Mouse (Mus musculus) heart, embryonic 16.5 days (tissue): ENCODE data around the gene Sacs. TPM values are rescaled to one million over a fixed set of nuclear protein-coding genes. Genes with fewer than 3 reads are reported as not detected.

Experiments used
- ATAC-seq: fragments of 200-750 bp; cut with Nextera tagmentation; replicated peaks from 2 replicates; pipeline ENCODE4 v1.8.0; 2017; ENCODE audit warnings: moderate number of reproducible peaks; ENCODE audit not compliant: insufficient read depth, low FRiP score; ENCODE audit errors: extremely low read depth
- H3K27ac ChIP-seq: fragments of 300-500 bp; sonication (generic); 2 replicates; pipeline ENCODE4 v1.5.1; 2014; ENCODE audit warnings: mild to moderate bottlenecking, low read length, control low read depth, moderate library complexity
- H3K27me3 ChIP-seq: fragments of 300-500 bp; sonication (generic); 2 replicates; pipeline ENCODE4 v1.6.1; 2014; ENCODE audit warnings: low read length, mixed read lengths; ENCODE audit not compliant: control insufficient read depth, insufficient read depth
- H3K36me3 ChIP-seq: fragments of 300-500 bp; sonication (generic); 2 replicates; pipeline ENCODE4 v1.6.1; 2014; ENCODE audit not compliant: control insufficient read depth, insufficient read depth
- H3K4me1 ChIP-seq: fragments of 300-500 bp; sonication (generic); 2 replicates; pipeline ENCODE4 v1.6.1; 2014; ENCODE audit warnings: low read length, mixed read lengths; ENCODE audit not compliant: control insufficient read depth, insufficient read depth
- H3K4me2 ChIP-seq: fragments of 300-500 bp; sonication (generic); 2 replicates; pipeline ENCODE4 v1.6.1; 2014; ENCODE audit warnings: low read depth, mild to moderate bottlenecking, control low read depth, low read length
- H3K4me3 ChIP-seq: fragments of 300-500 bp; sonication (generic); 2 replicates; pipeline ENCODE4 v1.5.1; 2014; ENCODE audit warnings: mild to moderate bottlenecking, control low read depth, low read length
- H3K9ac ChIP-seq: fragments of 300-500 bp; sonication (generic); 2 replicates; pipeline ENCODE4 v1.6.1; 2014; ENCODE audit warnings: low read length, control low read depth
- H3K9me3 ChIP-seq: fragments of 300-500 bp; sonication (generic); replicated peaks from 2 replicates; pipeline ENCODE4 v1.6.1; 2016; ENCODE audit warnings: low read length; ENCODE audit not compliant: control insufficient read depth
- WGBS: fragments of 180-500 bp; shearing (Covaris S2); extraction: QIAGEN DNeasy Blood & Tissue Kit; methylation state at CpG from one replicate; pipeline ENCODE4 v1.1.7; 2014; 5-methylcytosine and 5-hydroxymethylcytosine counted together
- polyA plus RNA-seq: library from polyadenylated mRNA; unstranded; fragments of >200 nt; fragmentation: Nextera tagmentation; extraction: Ambion mirVana; gene quantifications from 2 replicates; pipeline ENCODE4 v1.2.1, GENCODE M21; 2015

Gene Sacs
- polyA plus RNA-seq, 1 experiment from 2014 or later = 3.6 TPM

GRCm38 (mm10) chr14:61238751-61239150 is 100.5 kb downstream of the Sacs start:
- no peaks in the 10 kb centered on the region for H3K9me3 ChIP-seq
- peaks cover 14% of the 10 kb centered on the region for H3K4me1 ChIP-seq
- no peak overlapping the region for H3K4me3 ChIP-seq
- H3K9ac ChIP-seq = no peak overlapping the region
- 0 out of 2 replicates have a peak, but pooled peaks cover 4% of the 10 kb centered on the region for H3K36me3 ChIP-seq
- H3K27ac ChIP-seq = no peak overlapping the region
- ATAC-seq = no peak
- 39% methylated on average over 9 of the region's 9 CpGs for WGBS
- no peaks in the 10 kb centered on the region for H3K27me3 ChIP-seq
- no peak overlapping the region for H3K4me2 ChIP-seq

DNA sequence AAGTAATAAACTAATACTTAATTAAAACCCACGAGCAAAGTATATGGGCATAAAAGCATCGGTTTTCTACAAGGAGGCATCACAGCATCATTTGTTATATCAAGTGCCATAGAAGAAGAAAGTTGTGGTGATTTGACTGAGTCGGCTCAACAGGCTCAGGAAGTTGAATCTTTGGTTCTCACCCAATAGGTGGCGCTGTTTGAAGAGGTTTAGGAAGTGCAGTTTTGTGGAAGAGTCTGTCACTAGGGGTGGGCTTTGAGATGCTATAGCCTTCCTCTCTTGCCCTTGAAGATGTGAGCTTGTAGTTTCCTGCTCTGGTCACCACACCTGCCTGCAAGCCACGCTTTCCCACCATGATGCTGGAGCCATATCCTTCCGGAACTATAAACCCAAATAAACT is 104.4 kb downstream of the Sacs start:
- ATAC-seq = no peak
- WGBS = 35% methylated on average over 6 of the region's 6 CpGs
- no peak overlapping the region for H3K4me2 ChIP-seq
- no peak overlapping the region for H3K4me3 ChIP-seq
- no peak overlapping the region for H3K9ac ChIP-seq
- 0 out of 2 replicates have a peak, but pooled peaks cover 4% of the 10 kb centered on the region for H3K4me1 ChIP-seq
- peaks cover 6% of the 10 kb centered on the region for H3K9me3 ChIP-seq
- 0 out of 2 replicates have a peak, but pooled peaks cover 4% of the 10 kb centered on the region for H3K36me3 ChIP-seq
- H3K27me3 ChIP-seq = no peaks in the 10 kb centered on the region
- H3K27ac ChIP-seq = no peak overlapping the region

- no peaks in the 10 kb centered on the region for H3K27me3 ChIP-seq
- ATAC-seq = no peak
- H3K4me1 ChIP-seq = no peaks in the 10 kb centered on the region
- H3K36me3 ChIP-seq = peaks cover 12% of the 10 kb centered on the region
- no peak overlapping the region for H3K27ac ChIP-seq
- no peak overlapping the region for H3K4me2 ChIP-seq
- 37% methylated on average over 3 of the region's 3 CpGs for WGBS
- H3K9ac ChIP-seq = no peak overlapping the region
- H3K4me3 ChIP-seq = no peak overlapping the region
- H3K9me3 ChIP-seq = peaks cover 16% of the 10 kb centered on the region
These were observed 108.2 kb downstream of the Sacs start for GRCm38 (mm10) chr14:61246444-61246843.

GRCm38 (mm10) chr14:61252596-61253388 is 114.5 kb downstream of the Sacs start:
- Histone ChIP-seq H3K9ac (no peak overlapping the region), H3K4me3 (no peak overlapping the region), H3K36me3 (peaks cover 15% of the 10 kb centered on the region), H3K9me3 (peaks cover 14% of the 10 kb centered on the region), H3K4me1 (peaks cover 10% of the 10 kb centered on the region), H3K27me3 (no peaks in the 10 kb centered on the region), H3K4me2 (peak overlapping the region; percentile 36), H3K27ac (peak overlapping the region; percentile 74)
- WGBS = 45% methylated on average over 15 of the region's 15 CpGs
- ATAC-seq = peak; percentile 86

- Histone ChIP-seq H3K27ac (peak within 1 kb of the TSS; percentile 93), H3K9ac (peak within 1 kb of the TSS; percentile 66), H3K4me1 (peaks cover 9% of the 10 kb centered on the region), H3K27me3 (no peaks in the 10 kb centered on the region), H3K9me3 (peaks cover 6% of the 10 kb centered on the region; the same call in 1 of the 2 replicates), H3K4me3 (peak within 1 kb of the TSS; percentile 47), H3K4me2 (peak within 1 kb of the TSS; percentile 65), H3K36me3 (0 out of 2 replicates have a peak, but pooled peaks cover 4% of the 10 kb centered on the region)
- WGBS = 29% methylated on average over 11 of the region's 11 CpGs
- peak; percentile 91 for ATAC-seq
These were observed 120.1 kb downstream of the Sacs start, which contains the start of gene Sgcg for GRCm38 (mm10) chr14:61258352-61258751. TSS of gene Sgcg (minus strand) at chr14:61258490.

GRCm38 (mm10) chr14:61259084-61259483 is 120.8 kb downstream of the Sacs start:
- H3K9me3 ChIP-seq = peaks cover 6% of the 10 kb centered on the region; the same call in 1 of the 2 replicates
- no peak overlapping the region for H3K9ac ChIP-seq
- H3K4me1 ChIP-seq = peaks cover 5% of the 10 kb centered on the region; the same call in 1 of the 2 replicates
- no peak for ATAC-seq
- no peak overlapping the region for H3K4me2 ChIP-seq
- 0 out of 2 replicates have a peak, but pooled peaks cover 4% of the 10 kb centered on the region for H3K36me3 ChIP-seq
- no peaks in the 10 kb centered on the region for H3K27me3 ChIP-seq
- peak overlapping the region; percentile 5; the same call in 1 of the 2 replicates for H3K27ac ChIP-seq
- no peak overlapping the region for H3K4me3 ChIP-seq
- 26% methylated on average over 3 of the region's 3 CpGs for WGBS

- peaks cover 3% of the 10 kb centered on the region; the same call in 1 of the 2 replicates for H3K27me3 ChIP-seq
- no peak overlapping the region for H3K4me3 ChIP-seq
- no peak overlapping the region for H3K9ac ChIP-seq
- H3K9me3 ChIP-seq = peaks cover 5% of the 10 kb centered on the region; the same call in 1 of the 2 replicates
- H3K27ac ChIP-seq = peak overlapping the region; percentile 10
- peaks cover 8% of the 10 kb centered on the region for H3K4me1 ChIP-seq
- ATAC-seq = no peak
- H3K36me3 ChIP-seq = no peaks in the 10 kb centered on the region
- WGBS = 42% methylated on average over 5 of the region's 5 CpGs
- no peak overlapping the region for H3K4me2 ChIP-seq
These were observed 129.7 kb downstream of the Sacs start for GRCm38 (mm10) chr14:61267908-61268475.

GRCm38 (mm10) chr14:61274414-61275198 is 136.3 kb downstream of the Sacs start:
- H3K4me2 ChIP-seq = peak overlapping the region; percentile 62
- H3K4me3 ChIP-seq = peak overlapping the region; percentile 41
- peak; percentile 61 for ATAC-seq
- peaks cover 5% of the 10 kb centered on the region; the same call in 1 of the 2 replicates for H3K4me1 ChIP-seq
- 7% methylated on average over 38 of the region's 38 CpGs for WGBS
- no peaks in the 10 kb centered on the region for H3K9me3 ChIP-seq
- H3K36me3 ChIP-seq = no peaks in the 10 kb centered on the region
- H3K27ac ChIP-seq = no peak overlapping the region
- H3K9ac ChIP-seq = peak overlapping the region; percentile 43
- H3K27me3 ChIP-seq = peaks cover 22% of the 10 kb centered on the region
